Mouse (Mus musculus) hindbrain, embryonic 16.5 days (tissue): ENCODE measurements around the gene Mobp. TPM values are rescaled to one million over a fixed set of nuclear protein-coding genes. Genes with fewer than 3 reads are reported as not detected.

Experiments
- ATAC-seq: fragments of 200-750 bp; cut with Nextera tagmentation; 2 replicates; pipeline ENCODE4 v1.8.0; 2017; ENCODE audit warnings: moderate TSS enrichment, moderate library complexity
- H3K27ac ChIP-seq: fragments of 300-500 bp; sonication (generic); 2 replicates; pipeline ENCODE4 v1.5.1; 2014; ENCODE audit warnings: low read depth, mild to moderate bottlenecking, control low read depth, low read length, moderate library complexity
- H3K27me3 ChIP-seq: fragments of 300-500 bp; sonication (generic); replicated peaks from 2 replicates; pipeline ENCODE4 v1.6.1; 2014; ENCODE audit warnings: low read length; ENCODE audit not compliant: control insufficient read depth, insufficient read depth
- H3K36me3 ChIP-seq: fragments of 300-500 bp; sonication (generic); 2 replicates; pipeline ENCODE4 v1.6.1; 2014; ENCODE audit warnings: mild to moderate bottlenecking, low read length, moderate library complexity, mixed read lengths; ENCODE audit not compliant: control insufficient read depth, insufficient read depth
- H3K4me1 ChIP-seq: fragments of 300-500 bp; sonication (generic); 2 replicates; pipeline ENCODE4 v1.6.1; 2014; ENCODE audit warnings: low read depth, low read length; ENCODE audit not compliant: control insufficient read depth, insufficient read depth
- H3K4me2 ChIP-seq: fragments of 300-500 bp; sonication (generic); 2 replicates; pipeline ENCODE4 v1.6.1; 2014; ENCODE audit warnings: mild to moderate bottlenecking, low read length, control low read depth, moderate library complexity
- H3K4me3 ChIP-seq: fragments of 300-500 bp; sonication (generic); 2 replicates; pipeline ENCODE4 v1.5.1; 2014; ENCODE audit warnings: mild to moderate bottlenecking, low read length, control low read depth, moderate library complexity
- H3K9ac ChIP-seq: fragments of 300-500 bp; sonication (generic); 2 replicates; pipeline ENCODE4 v1.6.1; 2014; ENCODE audit warnings: low read depth, mild to moderate bottlenecking, control low read depth, low read length, moderate library complexity
- H3K9me3 ChIP-seq: fragments of 300-500 bp; sonication (generic); 2 replicates; pipeline ENCODE4 v1.6.1; 2014; ENCODE audit warnings: mild to moderate bottlenecking, low read length, moderate library complexity; ENCODE audit not compliant: control insufficient read depth
- WGBS: fragments of 180-500 bp; shearing (Covaris S2); extraction: QIAGEN DNeasy Blood & Tissue Kit; methylation state at CpG from one replicate; pipeline ENCODE4 v1.1.7; 2014; 5-methylcytosine and 5-hydroxymethylcytosine counted together
- polyA plus RNA-seq: library from polyadenylated mRNA; unstranded; fragments of >200 nt; fragmentation: Nextera tagmentation; extraction: Ambion mirVana; gene quantifications from 2 replicates; pipeline ENCODE4 v1.2.1, GENCODE M21; 2015

Mobp gene
- polyA plus RNA-seq, 1 experiment from 2014 or later, result 0.21 TPM

DNA sequence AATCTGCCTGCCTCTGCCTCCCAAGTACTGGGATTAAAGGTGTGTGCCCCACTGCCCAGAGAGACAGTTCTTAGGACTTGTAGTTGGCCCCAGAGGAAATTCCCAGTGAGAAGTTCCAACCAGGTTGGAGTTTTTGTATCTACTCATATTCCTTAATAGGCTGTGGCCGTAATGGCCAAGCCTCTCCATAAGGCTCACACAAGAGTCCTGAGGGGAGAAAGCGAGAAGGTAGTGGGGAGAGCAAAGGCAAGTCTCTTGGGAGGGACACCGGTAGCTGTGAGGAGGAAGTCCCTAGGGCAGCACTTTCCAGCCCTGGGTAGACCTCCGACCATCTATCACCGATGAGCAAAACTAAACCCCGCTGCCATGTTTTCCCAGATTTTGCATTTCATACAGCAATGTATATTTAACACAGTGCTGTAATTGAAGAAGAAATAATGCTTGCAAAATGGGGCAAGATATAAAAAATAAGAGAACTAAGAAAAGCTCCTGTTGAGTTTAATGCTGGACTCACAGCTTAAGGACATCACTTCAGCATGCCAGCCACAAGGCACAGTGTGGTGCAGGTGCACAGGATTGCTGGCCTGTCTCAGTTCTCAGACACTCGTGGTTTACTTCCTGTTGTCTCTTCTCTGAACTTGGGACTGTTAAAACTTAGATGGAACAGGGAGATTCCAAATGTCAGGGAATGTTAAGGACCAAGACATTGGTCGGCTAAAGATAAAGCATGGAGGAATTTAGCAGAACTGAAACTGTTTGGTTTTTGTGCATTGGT lies 16.3 kb upstream of the Mobp start:
- Histone ChIP-seq H3K4me1 (peaks cover 14% of the 10 kb centered on the region), H3K9ac (no peak overlapping the region), H3K36me3 (peaks cover 24% of the 10 kb centered on the region), H3K4me2 (no peak overlapping the region), H3K27ac (no peak overlapping the region), H3K4me3 (no peak overlapping the region), H3K27me3 (no peaks in the 10 kb centered on the region), H3K9me3 (no peaks in the 10 kb centered on the region)
- 44% methylated on average over 8 of the region's 8 CpGs for WGBS
- no peak for ATAC-seq

GRCm38 (mm10) chr9:120133755-120134475 lies 15.6 kb upstream of the Mobp start:
- Histone ChIP-seq H3K4me1 (peaks cover 7% of the 10 kb centered on the region), H3K4me3 (no peak overlapping the region), H3K36me3 (peaks cover 24% of the 10 kb centered on the region), H3K9me3 (no peaks in the 10 kb centered on the region), H3K27me3 (no peaks in the 10 kb centered on the region), H3K9ac (no peak overlapping the region), H3K27ac (no peak overlapping the region), H3K4me2 (no peak overlapping the region)
- 55% methylated on average over 6 of the region's 6 CpGs for WGBS
- no peak for ATAC-seq

- no peak overlapping the region for H3K4me3 ChIP-seq
- ATAC-seq, result no peak
- no peak overlapping the region for H3K4me2 ChIP-seq
- no peak overlapping the region for H3K9ac ChIP-seq
- H3K27me3 ChIP-seq, result no peaks in the 10 kb centered on the region
- H3K36me3 ChIP-seq, result peaks cover 20% of the 10 kb centered on the region
- no peak overlapping the region for H3K27ac ChIP-seq
- H3K9me3 ChIP-seq, result no peaks in the 10 kb centered on the region
- 0 out of 2 replicates have a peak, but pooled peaks cover under 1% of the 10 kb centered on the region for H3K4me1 ChIP-seq
- WGBS, result 84% methylated on average over 13 of the region's 13 CpGs
These were observed 14.9 kb upstream of the Mobp start for GRCm38 (mm10) chr9:120134529-120135160.

DNA sequence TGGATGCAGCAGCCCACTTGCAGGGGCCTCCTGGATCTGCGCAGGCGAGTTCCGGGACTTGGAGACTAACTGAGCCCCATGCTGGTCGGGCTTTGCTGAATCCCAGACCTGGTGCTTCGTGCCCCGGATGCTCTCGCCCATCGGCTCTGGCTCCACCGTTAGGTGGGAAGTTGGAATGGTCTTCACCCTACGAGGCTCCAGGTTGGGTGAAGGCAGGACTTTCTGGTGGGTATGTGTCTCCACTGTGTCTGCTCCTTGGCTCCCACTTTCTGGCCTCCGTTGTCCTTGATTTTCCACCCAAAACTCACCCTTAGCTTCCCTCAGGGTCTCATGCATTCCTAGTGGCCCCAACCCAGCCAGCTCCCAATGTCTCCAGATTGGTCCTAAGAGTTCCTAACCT lies 14.1 kb upstream of the Mobp start:
- Histone ChIP-seq H3K9me3 (no peaks in the 10 kb centered on the region), H3K4me2 (no peak overlapping the region)

GRCm38 (mm10) chr9:120140652-120141051 lies 8.9 kb upstream of the Mobp start:
- Histone ChIP-seq H3K4me1 (no peaks in the 10 kb centered on the region), H3K9me3 (no peaks in the 10 kb centered on the region), H3K27ac (no peak overlapping the region), H3K4me3 (no peak overlapping the region), H3K27me3 (no peaks in the 10 kb centered on the region), H3K4me2 (no peak overlapping the region), H3K9ac (no peak overlapping the region), H3K36me3 (no peaks in the 10 kb centered on the region)
- WGBS, result 6% methylated on average over 4 of the region's 4 CpGs
- peak; percentile 84 for ATAC-seq

More for the DNA sequence above, 14.1 kb upstream of the Mobp start:
- no peak overlapping the region for H3K9ac ChIP-seq
- no peak for ATAC-seq
- H3K4me1 ChIP-seq, result no peaks in the 10 kb centered on the region
- H3K4me3 ChIP-seq, result no peak overlapping the region
- no peak overlapping the region for H3K27ac ChIP-seq
- peaks cover 14% of the 10 kb centered on the region; the same call in 1 of the 2 replicates for H3K36me3 ChIP-seq
- no peaks in the 10 kb centered on the region for H3K27me3 ChIP-seq
- WGBS, result 86% methylated on average over 11 of the region's 11 CpGs

- Histone ChIP-seq H3K27me3 (no peaks in the 10 kb centered on the region), H3K4me2 (no peak overlapping the region), H3K4me1 (no peaks in the 10 kb centered on the region), H3K9ac (no peak overlapping the region), H3K4me3 (no peak overlapping the region), H3K27ac (no peak overlapping the region), H3K36me3 (no peaks in the 10 kb centered on the region), H3K9me3 (no peaks in the 10 kb centered on the region)
- no peak for ATAC-seq
- WGBS, result 86% methylated on average over 13 of the region's 13 CpGs
These were observed 5.0 kb upstream of the Mobp start for GRCm38 (mm10) chr9:120144474-120144873.

DNA sequence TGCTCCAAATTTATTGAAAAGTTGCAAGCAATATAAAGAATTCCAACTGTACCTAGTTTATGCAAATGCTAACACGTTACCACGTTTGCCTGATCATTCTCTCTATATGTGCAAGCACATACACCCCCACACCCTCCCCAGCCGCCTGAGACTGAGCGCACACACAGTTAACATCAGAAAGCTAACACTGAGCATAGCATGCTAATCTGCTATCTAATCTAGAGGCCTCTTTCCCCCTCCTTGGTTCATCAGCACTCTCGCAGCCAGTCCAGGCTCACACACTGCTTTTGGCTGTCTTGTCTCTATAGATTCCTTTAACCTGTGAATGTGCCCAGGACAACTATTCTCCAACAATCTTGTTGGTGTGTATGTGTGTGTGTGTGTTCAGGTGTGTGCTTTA lies 1.6 kb downstream of the Mobp start:
- Histone ChIP-seq H3K9me3 (no peaks in the 10 kb centered on the region), H3K4me1 (no peaks in the 10 kb centered on the region), H3K36me3 (no peaks in the 10 kb centered on the region), H3K4me2 (no peak overlapping the region), H3K27me3 (no peaks in the 10 kb centered on the region), H3K4me3 (no peak overlapping the region), H3K9ac (no peak overlapping the region), H3K27ac (no peak overlapping the region)
- WGBS, result 78% methylated on average over 5 of the region's 5 CpGs
- ATAC-seq, result no peak

DNA sequence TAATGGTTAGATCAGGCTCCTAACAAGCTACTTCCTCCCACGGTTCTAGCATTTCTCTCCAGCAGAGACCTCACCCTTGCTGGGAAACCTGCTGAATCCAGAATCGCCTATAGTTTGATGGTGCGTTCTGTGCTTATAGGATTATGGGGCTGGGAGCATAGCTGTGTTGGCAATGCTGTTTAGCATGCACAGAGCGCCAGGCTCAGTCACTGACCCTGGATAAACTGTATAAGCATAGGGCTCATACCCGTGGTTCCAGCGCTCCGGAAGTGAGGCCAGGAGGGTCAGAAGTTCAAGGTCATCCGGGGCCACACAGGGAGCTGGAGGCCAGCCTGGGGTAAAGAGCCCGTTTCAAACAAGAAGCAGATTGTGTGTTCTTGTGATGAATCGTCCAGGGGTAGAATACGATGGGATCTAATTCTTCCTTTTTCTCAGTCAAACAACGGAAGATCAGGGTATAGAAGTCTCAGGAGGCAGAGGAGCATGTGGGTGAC lies 2.4 kb downstream of the Mobp start:
- H3K27ac ChIP-seq, result no peak overlapping the region
- no peaks in the 10 kb centered on the region for H3K9me3 ChIP-seq
- no peaks in the 10 kb centered on the region for H3K36me3 ChIP-seq
- ATAC-seq, result no peak
- H3K9ac ChIP-seq, result no peak overlapping the region
- H3K27me3 ChIP-seq, result no peaks in the 10 kb centered on the region
- no peak overlapping the region for H3K4me2 ChIP-seq
- 77% methylated on average over 12 of the region's 12 CpGs for WGBS
- H3K4me3 ChIP-seq, result no peak overlapping the region
- H3K4me1 ChIP-seq, result no peaks in the 10 kb centered on the region

DNA sequence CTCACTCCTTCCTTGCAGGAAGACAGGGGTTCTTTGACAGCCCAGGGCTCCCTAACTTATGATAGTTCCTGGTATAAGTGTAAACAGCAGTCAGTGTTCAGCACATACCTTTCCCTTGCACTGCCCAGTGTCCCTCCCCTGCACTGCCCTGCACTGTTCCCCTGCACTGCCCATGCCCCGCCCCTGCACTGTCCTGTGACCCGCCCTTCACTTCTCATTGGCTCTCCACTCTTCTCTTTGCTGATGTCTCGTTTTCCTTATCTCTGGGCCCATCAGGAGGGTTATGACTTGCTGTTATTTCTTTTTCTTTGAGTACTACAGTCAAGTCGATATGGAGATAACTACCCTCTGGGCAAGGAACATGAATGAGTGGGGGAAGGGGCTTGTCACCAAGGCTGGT lies 8.5 kb downstream of the Mobp start:
- 44% methylated on average over 4 of the region's 4 CpGs for WGBS

More for the DNA sequence above, 8.5 kb downstream of the Mobp start:
- Histone ChIP-seq H3K4me2 (no peak overlapping the region), H3K9ac (no peak overlapping the region), H3K36me3 (no peaks in the 10 kb centered on the region), H3K9me3 (no peaks in the 10 kb centered on the region), H3K27me3 (no peaks in the 10 kb centered on the region), H3K4me1 (0 out of 2 replicates have a peak, but pooled peaks cover 4% of the 10 kb centered on the region), H3K27ac (no peak overlapping the region), H3K4me3 (no peak overlapping the region)
- no peak for ATAC-seq
